Mouse (Mus musculus): ENCODE measurements around the gene Rxfp4.

GRCm38 (mm10) chr3:88622941-88623345 lies 30.0 kb downstream of the Rxfp4 start:
- TF ChIP-seq CTCF (conservative IDR thresholded peaks at IDR 0.05; ENCODE audit: insufficient read depth, insufficient read length, low read depth, low read length) (no peak), POLR2A (IDR thresholded peaks at IDR 0.05; ENCODE audit: low read depth, low read length) (no peak)

Data from kidney, adult 2 months (tissue).